ENCODE assay signal across 14 mouse cellular contexts in genomic region chr12:81034042-81034417, GRCm38 (mm10). TPM values are rescaled to one million over a fixed set of nuclear protein-coding genes. Genes with fewer than 3 reads are reported as not detected.
A peak's percentile ranks its signal among the peaks of the same experiment; 100 is the strongest.
DNase-seq lines count a peak whose midpoint lies in the region; ATAC-seq and TF ChIP-seq lines count a peak whose summit lies in the region.
"Had no signal": no experiment of that assay in that cellular context is flagged by ENCODE, and none has a peak within 500 bp of the region (broad histone marks: within the 10 kb centered on the region; RNA-seq: fewer than 3 reads in every experiment).

No protein-coding gene starts in this region.

- H3K36me3 ChIP-seq in hindbrain, embryonic 13.5 days, result no peaks in the 10 kb centered on the region
- H3K36me3 ChIP-seq in hindbrain, embryonic 10.5 days, result peaks cover 12% of the 10 kb centered on the region
- no peaks in the 10 kb centered on the region for H3K36me3 ChIP-seq in intestine, embryonic 15.5 days
- no peaks in the 10 kb centered on the region for H3K36me3 ChIP-seq in neural tube, embryonic 14.5 days (ENCODE audit: control insufficient read depth, insufficient read depth, low read length)
- H3K36me3 ChIP-seq in kidney, adult 2 months (ENCODE audit: control insufficient read depth, insufficient read depth, low read length), result no peaks in the 10 kb centered on the region
- H3K36me3 ChIP-seq: heart, embryonic 15.5 days had no signal

- H3K4me1 ChIP-seq in hindbrain, embryonic 13.5 days (replicated peaks), result peaks cover 31% of the 10 kb centered on the region
- H3K4me1 ChIP-seq in hindbrain, embryonic 10.5 days (replicated peaks), result peaks cover 53% of the 10 kb centered on the region
- H3K4me1 ChIP-seq in intestine, embryonic 15.5 days (replicated peaks), result no peaks in the 10 kb centered on the region
- 0 out of 2 replicates have a peak, but pooled peaks cover 4% of the 10 kb centered on the region for H3K4me1 ChIP-seq in neural tube, embryonic 14.5 days (ENCODE audit: control insufficient read depth, insufficient read depth, low read length)
- H3K4me1 ChIP-seq in kidney, adult 2 months (ENCODE audit: control insufficient read depth, insufficient read depth, low read length), result no peaks in the 10 kb centered on the region
- H3K4me1 ChIP-seq: heart, embryonic 15.5 days had no signal

- H3K4me3 ChIP-seq in hindbrain, embryonic 13.5 days, result no peak overlapping the region
- H3K4me3 ChIP-seq in hindbrain, embryonic 10.5 days, result no peak overlapping the region
- H3K4me3 ChIP-seq in intestine, embryonic 15.5 days (replicated peaks), result no peak overlapping the region
- H3K4me3 ChIP-seq in neural tube, embryonic 14.5 days (ENCODE audit: low read depth, low read length), result no peak overlapping the region
- no peak overlapping the region for H3K4me3 ChIP-seq in kidney, adult 2 months (ENCODE audit: insufficient read depth, low read depth, low read length)
- H3K4me3 ChIP-seq: erythroblast, embryonic 14.5 days; heart, embryonic 15.5 days had no signal

- H3K9ac ChIP-seq in hindbrain, embryonic 13.5 days, result no peak overlapping the region
- H3K9ac ChIP-seq in intestine, embryonic 15.5 days, result no peak overlapping the region
- no peak overlapping the region for H3K9ac ChIP-seq in neural tube, embryonic 14.5 days (replicated peaks; ENCODE audit: low read depth, low read length)
- H3K9ac ChIP-seq: heart, embryonic 15.5 days had no signal

- no peak for TF ChIP-seq CTCF in kidney, adult 2 months (conservative IDR thresholded peaks at IDR 0.05; ENCODE audit: insufficient read depth, insufficient read length, low read depth, low read length)

- peak overlapping the region; percentile 10; the same call in 1 of the 2 replicates for H3K4me2 ChIP-seq in hindbrain, embryonic 13.5 days
- H3K4me2 ChIP-seq in intestine, embryonic 15.5 days (replicated peaks), result 0 out of 2 replicates have a peak overlapping the region, but pooled peaks have one; percentile 5
- H3K4me2 ChIP-seq in neural tube, embryonic 14.5 days (ENCODE audit: low read depth, low read length), result no peak overlapping the region
- H3K4me2 ChIP-seq: heart, embryonic 15.5 days had no signal

- ATAC-seq in hindbrain, embryonic 13.5 days (ENCODE audit: low FRiP score), result peak; percentile 61
- peak; percentile 64 for ATAC-seq in intestine, embryonic 15.5 days
- no peak for ATAC-seq in neural tube, embryonic 14.5 days (ENCODE audit: low read depth)
- ATAC-seq: lung, postnatal 0 days had no signal

- H3K27me3 ChIP-seq in hindbrain, embryonic 13.5 days, result no peaks in the 10 kb centered on the region
- H3K27me3 ChIP-seq in hindbrain, embryonic 10.5 days (ENCODE audit: insufficient read depth, poor library complexity, severe bottlenecking), result peaks cover 10% of the 10 kb centered on the region; the same call in 1 of the 2 replicates
- H3K27me3 ChIP-seq in intestine, embryonic 15.5 days (replicated peaks), result no peaks in the 10 kb centered on the region; the same call in 1 of the 2 replicates
- H3K27me3 ChIP-seq in neural tube, embryonic 14.5 days (ENCODE audit: control insufficient read depth, insufficient read depth, low read length), result no peaks in the 10 kb centered on the region
- no peaks in the 10 kb centered on the region for H3K27me3 ChIP-seq in kidney, adult 2 months (replicated peaks; ENCODE audit: control insufficient read depth, insufficient read depth, low read length)

- DNase-seq in hindbrain, embryonic 10.5 days (ENCODE audit: low spot score), result no peak
- DNase-seq in MN1 (ENCODE audit: low spot score), result peak; percentile 50
- no peak for DNase-seq in lung, postnatal 14 days
- DNase-seq in kidney, adult 2 months, result no peak
- no peak for DNase-seq in thymus, adult 18-20 months
- DNase-seq: B cell, adult 2 months; kidney, adult 18-20 months had no signal

- no peak for TF ChIP-seq POLR2A in kidney, adult 2 months (IDR thresholded peaks at IDR 0.05; ENCODE audit: low read depth, low read length)

- no peaks in the 10 kb centered on the region for H3K9me3 ChIP-seq in hindbrain, embryonic 13.5 days
- no peaks in the 10 kb centered on the region for H3K9me3 ChIP-seq in hindbrain, embryonic 10.5 days
- H3K9me3 ChIP-seq in intestine, embryonic 15.5 days, result no peaks in the 10 kb centered on the region
- H3K9me3 ChIP-seq in neural tube, embryonic 14.5 days (ENCODE audit: control insufficient read depth, low read length), result no peaks in the 10 kb centered on the region
- H3K9me3 ChIP-seq: G1E; heart, embryonic 15.5 days had no signal

- WGBS in hindbrain, embryonic 13.5 days, result 71% methylated on average over 4 of the region's 4 CpGs
- WGBS in hindbrain, embryonic 10.5 days, result 85% methylated on average over 4 of the region's 4 CpGs
- WGBS in intestine, embryonic 15.5 days, result 70% methylated on average over 4 of the region's 4 CpGs
- WGBS in neural tube, embryonic 14.5 days, result 73% methylated on average over 4 of the region's 4 CpGs
- 70% methylated on average over 4 of the region's 4 CpGs for WGBS in kidney, adult 2 months

- peak overlapping the region; percentile 64 for H3K27ac ChIP-seq in hindbrain, embryonic 13.5 days
- no peak overlapping the region for H3K27ac ChIP-seq in hindbrain, embryonic 10.5 days
- peak overlapping the region; percentile 13; the same call in 1 of the 2 replicates for H3K27ac ChIP-seq in intestine, embryonic 15.5 days
- H3K27ac ChIP-seq in neural tube, embryonic 14.5 days (ENCODE audit: low read depth, low read length), result 0 out of 2 replicates have a peak overlapping the region, but pooled peaks have one; percentile 39
- H3K27ac ChIP-seq in kidney, adult 2 months (ENCODE audit: insufficient read depth, low read depth, low read length), result no peak overlapping the region
- H3K27ac ChIP-seq: heart, embryonic 15.5 days had no signal

RNA-seq across cellular contexts. Expression of gene Smoc1, which starts 7.4 kb away (rescaled TPM):
- polyA plus RNA-seq in hindbrain, embryonic 13.5 days (2015; fragmentation: Nextera tagmentation; extraction: Ambion mirVana), result 20.5 and 21.4 TPM in 2 replicates
- polyA plus RNA-seq in hindbrain, embryonic 10.5 days (2016; fragmentation: Nextera tagmentation; extraction: Ambion mirVana), result 21.1 and 35.2 TPM in 2 replicates
- 8.1 and 9.6 TPM in 2 replicates for polyA plus RNA-seq in intestine, embryonic 15.5 days (2015; fragmentation: Nextera tagmentation; extraction: Ambion mirVana)
- 10.1 and 11.0 TPM in 2 replicates for polyA plus RNA-seq in neural tube, embryonic 14.5 days (2014; fragmentation: Nextera tagmentation; extraction: Ambion mirVana)
- 2.9 and 4.4 TPM in 2 replicates for polyA plus RNA-seq in kidney, adult 2 months (2012; rRNA removed)

Comparison
In these comparisons a context has a peak if more than half of its experiments do, and no peak if none do; other contexts are left out.
1. H3K27ac ChIP-seq: peak in hindbrain, embryonic 13.5 days (single experiment), intestine, embryonic 15.5 days (single experiment) and neural tube, embryonic 14.5 days (single experiment); none in hindbrain, embryonic 10.5 days (single experiment) and kidney, adult 2 months (single experiment).